Mouse (Mus musculus) kidney, postnatal 14 days (tissue): ENCODE results near the gene Trem1.

Experiments used
- DNase-seq: peaks from one replicate; pipeline ENCODE4 v3.0.0; 2022; ENCODE audit warnings: mixed read lengths

The Trem1 gene

DNA sequence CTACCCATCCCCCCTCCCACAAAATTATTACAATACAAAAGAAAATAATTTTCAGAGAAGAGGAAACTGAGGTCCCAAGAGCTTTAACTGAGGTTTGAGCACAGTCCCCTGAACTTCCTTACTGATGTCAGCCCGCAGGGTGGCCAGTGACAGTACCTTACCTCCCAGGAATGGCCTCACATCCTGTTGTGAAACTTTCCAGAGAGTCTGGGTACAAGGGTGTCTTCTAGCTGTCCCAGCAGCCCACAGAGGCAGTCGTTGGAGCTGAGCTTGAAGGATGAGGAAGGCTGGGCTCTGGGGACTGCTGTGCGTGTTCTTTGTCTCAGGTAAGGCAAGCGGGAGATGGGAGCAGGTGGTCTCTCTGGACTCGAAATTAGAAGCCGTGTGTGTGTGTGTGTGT, at the start of gene Trem1:
Trem1 (plus strand) TSS at position 251 of the 400 bp plus-strand sequence.
- DNase-seq = no peak

DNA sequence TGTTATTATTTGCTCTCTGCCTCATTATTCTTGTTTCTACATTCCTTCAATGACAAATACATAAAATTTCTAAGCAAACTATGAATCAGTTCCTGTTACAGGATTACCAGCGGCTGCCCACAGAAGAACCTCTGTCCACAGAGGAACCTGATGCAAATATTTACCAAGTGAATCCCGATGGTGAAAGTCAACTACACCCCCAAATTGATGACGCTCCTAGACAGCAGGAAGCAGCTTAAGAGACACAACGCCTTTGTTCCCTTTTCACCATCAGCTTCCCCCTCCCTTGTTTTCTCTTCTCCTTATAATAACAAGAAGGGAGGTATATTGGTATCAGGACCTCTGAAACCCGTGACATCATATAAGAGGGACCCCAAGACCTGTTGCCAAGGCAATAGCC, 47.3 kb upstream of the Trem1 start:
- DNase-seq = no peak

- DNase-seq = no peak
Measured at GRCm38 (mm10) chr17:48192366-48192765, 40.2 kb upstream of the Trem1 start.

- DNase-seq = no peak
Measured at GRCm38 (mm10) chr17:48203086-48203485, 29.5 kb upstream of the Trem1 start.

- DNase-seq = no peak
Measured at GRCm38 (mm10) chr17:48212596-48212995, 20.0 kb upstream of the Trem1 start.

- no peak for DNase-seq
Measured at GRCm38 (mm10) chr17:48213511-48213910, 19.1 kb upstream of the Trem1 start.

- no peak for DNase-seq
Measured at GRCm38 (mm10) chr17:48215429-48215828, 17.1 kb upstream of the Trem1 start.

GRCm38 (mm10) chr17:48230680-48231079, 1.9 kb upstream of the Trem1 start:
- no peak for DNase-seq

GRCm38 (mm10) chr17:48233789-48234188, 1.2 kb downstream of the Trem1 start:
- DNase-seq = no peak

DNA sequence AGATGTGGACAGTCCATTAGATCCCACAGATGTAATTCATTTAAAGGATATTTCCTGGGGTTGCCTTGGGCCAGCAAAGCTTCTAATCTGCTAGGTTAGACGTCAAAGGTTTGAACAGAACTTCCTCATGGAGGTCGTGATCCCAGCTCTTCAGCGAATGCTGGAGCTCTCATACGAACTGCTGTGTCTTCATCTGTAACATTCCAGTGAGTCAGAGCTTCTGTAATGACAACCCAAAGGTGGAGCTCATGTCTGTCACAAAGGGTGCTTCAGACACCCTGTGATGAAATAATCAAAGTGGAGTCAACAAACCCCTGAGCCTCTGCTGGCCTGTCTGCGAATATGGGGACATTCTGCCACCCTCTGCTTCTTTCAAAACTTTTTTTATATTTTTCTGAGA, 2.0 kb downstream of the Trem1 start:
- DNase-seq = no peak

DNA sequence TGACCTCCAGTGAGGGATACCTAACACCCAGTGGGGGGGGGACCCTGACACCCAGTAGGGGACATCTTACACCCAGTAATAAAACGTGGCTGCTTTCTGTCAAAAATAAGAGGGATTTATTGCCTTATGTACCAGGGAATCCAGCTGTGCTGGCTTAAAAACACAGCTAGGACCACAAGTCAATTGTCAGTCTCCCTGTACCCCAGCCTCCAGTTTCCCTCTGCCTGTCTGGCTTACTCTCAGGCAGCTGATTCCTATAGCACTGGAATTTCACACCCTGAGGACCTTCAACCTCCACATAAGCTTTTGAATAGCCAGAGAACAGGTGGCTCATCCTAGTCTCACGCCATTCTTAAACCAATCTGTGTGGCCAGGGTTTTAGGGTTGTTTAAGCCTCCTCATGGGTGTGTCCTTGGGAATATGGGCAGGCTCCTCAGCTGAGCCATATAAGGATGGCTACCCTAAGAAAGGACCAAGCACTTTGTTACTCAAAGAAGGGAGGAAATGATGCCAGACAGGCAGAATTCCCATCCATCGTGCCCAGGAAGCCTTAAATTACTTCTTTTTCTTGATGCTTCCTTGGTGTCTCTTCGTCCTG, 3.3 kb downstream of the Trem1 start:
- no peak for DNase-seq

GRCm38 (mm10) chr17:48237621-48238020, 5.1 kb downstream of the Trem1 start:
- no peak for DNase-seq

DNA sequence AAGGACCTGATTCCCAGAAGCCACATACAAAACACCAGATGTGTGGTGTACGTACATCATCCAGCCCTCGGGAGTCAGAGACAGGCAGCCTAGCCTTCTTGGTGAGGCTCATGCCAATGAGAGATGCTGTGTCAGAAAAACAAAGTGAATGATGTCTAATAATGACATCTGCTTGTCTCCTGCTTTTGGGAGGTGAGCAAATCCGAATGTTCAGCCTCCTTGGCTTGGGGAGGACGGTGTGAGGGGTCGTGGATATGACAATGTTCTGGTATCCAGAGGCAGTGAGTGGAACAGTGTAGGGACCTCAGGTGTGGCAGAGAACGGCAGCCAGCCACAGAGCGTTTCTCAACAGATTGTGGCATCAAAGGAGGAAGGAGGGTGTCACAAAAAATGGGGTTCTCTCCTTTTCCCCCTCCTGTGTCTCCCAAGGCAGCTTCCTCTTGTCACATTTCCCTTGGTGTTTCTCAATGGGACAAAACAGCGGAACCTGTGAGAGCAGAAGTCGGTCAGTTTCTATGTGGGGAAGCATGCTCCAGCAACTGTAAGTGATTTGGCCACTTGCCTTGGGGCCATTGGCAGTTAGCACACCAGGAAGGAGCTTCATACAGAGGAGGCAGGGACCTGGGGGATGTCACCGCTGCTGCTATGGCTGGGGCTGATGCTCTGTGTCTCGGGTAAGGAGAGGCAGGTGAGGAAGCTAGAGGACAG, 14.8 kb downstream of the Trem1 start, which contains the start of gene Trem3:
Trem3 (plus strand) TSS at position 557 of the 708 bp plus-strand sequence.
- no peak for DNase-seq

DNA sequence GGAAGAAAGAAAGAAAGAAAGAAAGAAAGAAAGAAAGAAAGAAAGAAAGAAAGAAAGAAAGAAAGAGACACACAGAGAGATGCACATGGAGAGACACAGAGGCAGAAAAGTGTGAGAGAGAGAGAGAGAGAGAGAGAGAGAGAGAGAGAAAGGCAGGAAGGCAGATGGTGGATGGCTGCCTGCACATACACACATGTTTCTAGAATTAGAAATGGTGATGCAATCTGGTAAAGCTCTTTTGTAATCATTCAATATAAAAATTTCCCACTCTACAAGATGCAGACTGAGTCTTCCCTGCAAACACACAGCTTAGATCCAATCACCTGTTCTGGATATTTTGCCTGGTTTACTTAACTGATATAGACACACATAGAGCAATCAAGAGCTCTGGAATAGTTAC, 16.5 kb downstream of the Trem1 start:
- DNase-seq = no peak

DNA sequence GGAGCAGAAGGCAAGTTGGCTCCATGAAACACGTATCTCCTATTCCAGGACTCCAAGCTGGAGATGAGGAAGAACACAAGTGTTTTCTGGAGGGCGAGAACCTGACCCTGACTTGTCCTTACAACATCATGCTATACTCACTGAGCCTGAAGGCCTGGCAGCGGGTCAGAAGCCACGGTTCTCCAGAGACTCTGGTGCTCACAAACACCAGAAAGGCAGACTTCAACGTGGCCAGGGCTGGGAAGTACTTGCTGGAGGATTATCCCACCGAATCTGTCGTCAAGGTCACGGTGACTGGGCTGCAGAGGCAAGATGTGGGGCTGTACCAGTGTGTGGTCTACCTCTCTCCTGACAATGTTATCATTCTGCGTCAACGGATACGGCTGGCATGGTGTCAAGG, 16.9 kb downstream of the Trem1 start:
- DNase-seq = no peak

DNA sequence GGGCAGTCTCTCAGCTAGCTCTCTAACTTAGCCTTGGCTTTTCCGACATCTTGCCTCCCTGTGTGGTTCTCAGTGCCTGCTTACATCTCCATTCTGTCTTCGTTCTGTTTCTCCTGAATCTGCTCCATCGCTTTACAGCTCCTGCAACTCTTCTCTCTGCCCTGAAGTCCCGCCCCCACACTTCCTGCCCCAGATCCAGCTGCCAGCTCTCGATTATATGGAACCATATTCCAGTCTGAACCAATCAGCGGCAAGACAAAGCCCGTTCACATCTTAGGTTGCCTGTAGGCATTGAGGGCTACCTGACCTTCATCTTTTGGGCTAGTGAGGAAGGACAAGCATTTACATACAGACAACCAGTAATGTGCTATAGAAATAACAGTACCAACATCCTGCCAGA, 18.1 kb downstream of the Trem1 start:
- no peak for DNase-seq

- no peak for DNase-seq
Measured at GRCm38 (mm10) chr17:48256575-48256974, 24.0 kb downstream of the Trem1 start.

- no peak for DNase-seq
Measured at GRCm38 (mm10) chr17:48261868-48262267, 29.3 kb downstream of the Trem1 start.

DNA sequence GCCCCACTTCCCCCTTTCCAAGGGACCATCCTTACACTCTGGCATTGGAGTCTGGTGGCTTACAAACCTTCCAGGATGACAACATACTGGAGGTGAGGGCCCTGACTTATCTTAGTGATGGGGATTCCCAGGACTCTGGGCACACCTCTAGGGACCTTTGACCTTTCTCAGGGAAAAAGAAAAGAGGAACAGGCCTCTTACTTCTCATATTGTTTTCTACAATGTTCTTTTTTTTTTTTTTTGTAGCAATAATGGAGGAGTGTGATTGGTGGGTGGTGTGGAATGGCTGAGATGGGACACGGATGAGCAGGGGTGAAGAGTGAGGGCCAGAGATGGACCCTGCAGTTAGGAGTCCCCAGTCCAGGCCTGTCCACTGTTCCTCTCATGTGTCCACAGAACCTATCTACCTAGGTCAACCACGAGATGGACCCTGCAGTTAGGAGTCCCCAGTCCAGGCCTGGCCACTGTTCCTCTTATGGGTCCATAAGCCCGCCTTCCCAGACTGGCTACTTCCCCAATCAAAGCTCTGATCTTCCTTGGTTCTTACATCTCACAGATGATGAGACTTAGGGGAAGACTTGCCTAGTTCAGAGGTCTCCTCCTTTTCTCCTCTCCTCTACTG, 31.3 kb downstream of the Trem1 start, which contains the start of gene Treml4:
Treml4 (plus strand) TSS at position 555 of the 622 bp plus-strand sequence.
- no peak for DNase-seq

DNA sequence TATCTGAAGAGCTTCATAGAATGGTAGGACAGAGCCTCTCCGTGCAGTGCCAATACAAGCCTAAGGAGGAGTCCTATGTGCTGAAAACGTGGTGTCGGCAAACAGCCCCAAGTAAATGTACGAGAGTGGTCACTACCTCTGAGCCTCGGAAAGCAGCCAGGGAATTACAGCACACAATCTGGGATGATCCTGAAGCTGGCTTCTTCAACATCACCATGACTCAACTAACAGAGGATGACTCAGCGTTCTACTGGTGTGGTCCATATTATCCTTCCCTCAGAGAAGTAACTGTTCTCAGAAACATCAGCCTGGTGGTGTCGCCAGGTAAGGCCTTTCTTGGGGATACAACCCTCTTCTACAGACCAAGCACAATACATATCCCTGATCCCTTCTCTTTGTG, 32.1 kb downstream of the Trem1 start:
- DNase-seq = no peak

DNA sequence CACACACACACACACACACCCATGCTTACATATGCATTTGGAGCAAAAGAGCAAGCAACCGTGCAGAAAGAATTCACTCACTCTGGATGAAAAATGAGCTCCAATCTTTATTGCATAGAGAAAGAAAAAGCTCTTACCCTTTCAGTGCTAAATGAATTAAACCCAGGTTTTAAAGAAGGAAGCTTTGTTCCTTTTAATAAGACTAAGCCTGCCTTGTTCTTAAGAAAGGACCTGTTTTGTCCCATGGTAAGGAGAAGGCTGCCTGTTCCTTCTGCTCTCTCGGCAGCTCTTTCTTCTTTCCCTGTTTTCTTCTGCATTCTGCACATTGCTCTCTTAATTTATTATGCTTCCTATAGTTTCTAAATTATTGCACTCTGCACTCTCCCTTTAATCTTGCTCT, 33.6 kb downstream of the Trem1 start:
- no peak for DNase-seq

DNA sequence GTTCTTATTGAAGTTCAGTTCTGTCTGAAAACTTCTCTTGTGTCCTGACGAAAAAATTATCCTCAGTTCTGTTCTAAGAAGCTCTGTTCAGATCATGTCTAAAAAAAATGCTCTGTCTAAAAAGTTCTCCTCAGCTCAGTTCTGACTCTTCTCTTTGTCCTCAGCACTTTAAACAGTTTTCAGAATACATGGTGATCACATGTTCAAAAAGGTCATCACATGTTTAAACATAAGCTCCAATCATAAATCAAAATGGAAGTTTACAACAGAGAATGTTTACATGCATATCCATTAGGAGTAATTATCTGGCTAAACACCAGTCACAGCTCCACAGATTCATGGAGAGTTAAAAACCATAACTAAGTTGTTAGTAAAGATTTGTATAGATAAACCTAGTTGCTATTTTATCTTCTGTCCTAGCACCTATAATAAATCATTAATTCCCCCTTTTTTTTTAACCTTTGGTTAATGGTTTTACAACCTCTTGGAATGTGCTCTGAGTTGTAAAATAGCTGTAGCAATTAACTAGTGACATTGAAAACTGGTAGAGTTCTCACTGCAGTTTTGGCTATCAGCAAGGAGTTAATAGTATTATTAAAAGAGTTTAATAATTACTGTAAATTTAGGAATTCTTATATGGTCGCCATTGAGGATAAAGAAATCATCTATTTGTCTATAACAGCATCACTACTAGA, 34.2 kb downstream of the Trem1 start:
- DNase-seq = no peak

DNA sequence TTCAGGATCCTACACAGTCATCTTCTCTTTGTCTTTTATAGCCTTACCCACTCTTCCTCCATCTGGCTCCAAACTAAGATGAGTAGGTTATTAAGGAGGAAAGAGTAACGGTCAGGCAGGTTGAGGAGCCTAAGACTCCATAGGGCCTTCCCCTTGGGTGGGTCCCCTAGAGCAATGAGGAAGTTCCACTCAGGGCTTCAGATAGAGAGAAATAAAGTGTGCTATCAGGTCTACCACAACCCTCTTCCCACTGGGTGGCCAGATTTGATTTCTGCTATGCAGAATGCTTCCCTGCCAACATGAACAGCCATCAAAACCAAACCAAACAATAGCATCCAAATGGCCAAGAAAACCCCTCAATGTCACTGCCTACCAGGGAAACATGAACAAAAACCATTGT, 35.0 kb downstream of the Trem1 start:
- no peak for DNase-seq

- DNase-seq = no peak
Measured at GRCm38 (mm10) chr17:48268276-48268675, 35.7 kb downstream of the Trem1 start.
